Mouse (Mus musculus): ENCODE measurements at regions not wholly inside any gene's neighbourhood (a gene's known extent, or its start where the extent isn't known, plus 50 kb on each side); places are given as distances from the start of the nearest gene placed in this dataset.

- DNase-seq: no peak
Observed at GRCm38 (mm10) chr4:125350056-125350455, 140.4 kb upstream of the Grik3 start.

DNA sequence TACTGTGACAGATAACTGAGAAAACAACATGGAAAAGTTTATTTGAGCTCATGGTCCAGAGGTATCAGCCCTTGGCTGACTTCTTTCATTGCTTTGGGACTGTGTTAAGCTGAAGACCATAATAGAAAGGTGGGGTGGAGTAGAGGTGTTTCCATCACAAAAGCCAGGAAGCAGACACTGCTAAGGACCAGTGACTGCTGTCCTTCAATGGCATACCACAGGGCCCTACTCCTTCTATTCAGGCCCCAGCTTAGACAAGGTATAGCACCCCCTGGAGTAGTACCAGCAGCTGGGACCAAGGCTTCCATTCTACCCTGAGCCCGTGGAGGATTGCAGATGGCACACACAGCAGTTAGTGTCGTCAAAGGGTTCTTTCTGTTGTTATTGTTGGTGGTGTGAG is 151.4 kb upstream of the Grik3 start:
- no peak for DNase-seq

GRCm38 (mm10) chr4:125328806-125329205 is 161.7 kb upstream of the Grik3 start:
- DNase-seq: no peak

- no peak for DNase-seq
Observed at GRCm38 (mm10) chr4:125324495-125324894, 166.0 kb upstream of the Grik3 start.

DNA sequence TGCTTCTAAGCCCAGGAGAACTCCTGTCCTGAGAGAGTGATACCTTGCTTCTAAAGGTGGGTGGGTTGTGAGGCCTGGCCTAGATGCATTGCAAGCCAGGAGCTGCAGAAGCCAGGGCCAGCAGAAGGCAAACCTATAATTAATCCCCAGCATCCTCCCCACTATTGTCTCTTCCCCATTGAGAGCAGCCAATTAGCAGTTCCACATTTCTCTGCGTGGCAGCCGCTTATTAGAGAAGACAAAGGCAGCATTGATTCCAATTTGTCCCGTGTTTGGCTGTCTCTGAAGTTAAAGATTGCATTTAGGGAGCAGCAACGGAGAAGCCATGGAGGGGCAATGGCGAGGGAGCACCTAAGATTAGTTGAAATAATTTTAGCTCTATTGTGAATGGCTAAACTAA is 171.2 kb upstream of the Grik3 start:
- no peak for DNase-seq

- DNase-seq: no peak
Observed at GRCm38 (mm10) chr4:125318293-125318692, 172.2 kb upstream of the Grik3 start.

- no peak for DNase-seq
Observed at GRCm38 (mm10) chr4:125316876-125317275, 173.6 kb upstream of the Grik3 start.

DNA sequence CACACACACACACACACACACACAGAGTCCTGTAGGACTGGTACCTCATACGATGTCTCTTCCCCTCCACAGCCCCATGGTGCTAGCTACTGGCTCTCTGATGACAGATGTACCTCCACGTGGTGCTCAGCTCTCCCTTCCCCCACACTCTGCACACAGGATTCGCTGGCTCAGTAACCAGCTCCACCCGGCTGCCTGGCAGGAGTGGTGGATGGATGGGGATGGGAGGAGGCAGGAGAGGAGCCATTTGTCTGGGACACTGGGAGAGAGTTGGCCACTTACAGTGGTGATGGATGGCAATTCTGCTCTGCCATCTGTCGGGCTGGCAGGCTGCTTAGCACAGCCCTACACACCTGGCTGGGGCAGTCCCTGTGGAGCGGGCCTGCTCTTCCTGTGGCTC is 174.7 kb upstream of the Grik3 start:
- DNase-seq: no peak

- no peak for DNase-seq
Observed at GRCm38 (mm10) chr4:125313892-125314291, 176.6 kb upstream of the Grik3 start.

- no peak for DNase-seq
Observed at GRCm38 (mm10) chr4:125313252-125313651, 177.2 kb upstream of the Grik3 start.

DNA sequence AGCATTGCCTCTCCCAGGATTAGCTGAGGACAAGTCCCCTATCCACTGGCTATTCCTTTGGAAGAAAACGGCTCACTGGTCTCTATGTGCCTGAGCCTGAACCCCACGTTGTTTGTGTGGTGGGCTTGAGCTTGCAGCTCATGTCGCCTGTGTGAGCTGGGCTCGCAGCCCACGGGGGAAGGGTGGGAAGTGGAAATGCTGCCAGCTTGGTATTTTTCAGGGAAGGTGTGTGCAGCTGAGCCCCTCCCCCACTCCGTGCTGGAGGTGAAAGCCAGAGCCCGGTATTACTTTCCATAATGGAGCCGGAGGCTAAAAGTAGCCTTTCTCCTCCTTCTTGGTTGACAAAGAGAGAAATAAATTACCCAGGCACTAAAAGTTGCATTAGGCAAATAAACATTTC is 180.5 kb upstream of the Zc3h12a start:
- DNase-seq: no peak

GRCm38 (mm10) chr4:125305766-125306165 is 178.1 kb upstream of the Zc3h12a start:
- DNase-seq: no peak

GRCm38 (mm10) chr4:125302660-125303059 is 175.0 kb upstream of the Zc3h12a start:
- DNase-seq: no peak

GRCm38 (mm10) chr4:125300503-125301457 is 173.1 kb upstream of the Zc3h12a start:
- peak; percentile 14 to 42 for DNase-seq

DNA sequence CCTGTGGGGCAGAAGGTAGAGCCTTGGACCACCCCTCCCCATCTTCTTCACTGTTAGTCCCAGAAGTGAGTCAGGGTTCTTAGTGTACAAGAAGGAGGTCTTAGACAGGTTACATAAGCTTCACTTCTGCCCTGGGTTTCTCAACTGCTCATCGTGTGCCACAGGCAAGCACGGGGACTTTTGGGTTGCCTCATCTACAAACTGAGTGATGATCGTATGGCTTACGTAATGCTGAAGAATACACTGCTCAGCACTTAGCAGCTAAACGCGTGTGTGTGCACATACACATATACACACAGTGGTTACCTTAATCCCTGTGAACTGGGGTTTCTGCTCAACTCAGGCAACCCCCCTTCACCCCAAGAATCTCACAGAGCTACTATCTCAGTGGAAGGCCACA is 163.1 kb upstream of the Zc3h12a start:
- DNase-seq: no peak

GRCm38 (mm10) chr4:125289709-125290108 is 162.1 kb upstream of the Zc3h12a start:
- no peak for DNase-seq

- DNase-seq: no peak
Observed at GRCm38 (mm10) chr4:125289031-125289449, 161.4 kb upstream of the Zc3h12a start.

GRCm38 (mm10) chr4:125282974-125283319 is 155.3 kb upstream of the Zc3h12a start:
- no peak for DNase-seq

GRCm38 (mm10) chr4:125282154-125282973 is 154.7 kb upstream of the Zc3h12a start:
- peak; percentile 18 to 31 for DNase-seq

GRCm38 (mm10) chr4:125279165-125279564 is 151.5 kb upstream of the Zc3h12a start:
- DNase-seq: no peak

GRCm38 (mm10) chr4:125276861-125277260 is 149.2 kb upstream of the Zc3h12a start:
- no peak for DNase-seq

- DNase-seq: no peak
Observed at GRCm38 (mm10) chr4:125275259-125275658, 147.6 kb upstream of the Zc3h12a start.

GRCm38 (mm10) chr4:125270951-125271350 is 143.3 kb upstream of the Zc3h12a start:
- no peak for DNase-seq

Measured in heart, adult 18-20 months (tissue).